Mouse (Mus musculus) kidney, adult 2 months (tissue): Measurements from ENCODE around the gene Acss1. TPM values are rescaled to one million over a fixed set of nuclear protein-coding genes. Genes with fewer than 3 reads are reported as not detected.

Experiments used
- DNase-seq: peaks from one replicate; pipeline ENCODE4 v3.0.0; 2021
- H3K27ac ChIP-seq: fragments of 200-500 bp; 2 replicates; pipeline ENCODE4 v1.5.1; 2012; ENCODE audit warnings: low read depth, low read length, control low read depth, inconsistent platforms; ENCODE audit not compliant: insufficient read depth
- H3K27me3 ChIP-seq: fragments of 200-500 bp; replicated peaks from 2 replicates; pipeline ENCODE4 v1.6.1; 2012; ENCODE audit warnings: mild to moderate bottlenecking, moderate library complexity, low read length, inconsistent platforms; ENCODE audit not compliant: control insufficient read depth, insufficient read depth
- H3K36me3 ChIP-seq: fragments of 200-500 bp; 2 replicates; pipeline ENCODE4 v1.6.1; 2012; ENCODE audit warnings: mild to moderate bottlenecking, moderate library complexity, low read length, inconsistent platforms; ENCODE audit not compliant: control insufficient read depth, insufficient read depth
- H3K4me1 ChIP-seq: fragments of 200-500 bp; 2 replicates; pipeline ENCODE4 v1.6.1; 2011; ENCODE audit warnings: low read length; ENCODE audit not compliant: control insufficient read depth, insufficient read depth
- H3K4me3 ChIP-seq: fragments of 200-500 bp; 2 replicates; pipeline ENCODE4 v1.5.1; 2011; ENCODE audit warnings: mild to moderate bottlenecking, low read depth, low read length, control low read depth; ENCODE audit not compliant: insufficient read depth
- CTCF ChIP-seq: fragments of 200-500 bp; conservative IDR thresholded peaks from 2 replicates; pipeline ENCODE4 v1.5.1; 2011; ENCODE audit warnings: low read depth, mild to moderate bottlenecking, control low read depth, low read length, moderate library complexity, mixed read lengths; ENCODE audit not compliant: insufficient read depth, insufficient read length
- POLR2A ChIP-seq: fragments of 200-500 bp; IDR thresholded peaks from one replicate; pipeline ENCODE4 v1.6.1; 2011; ENCODE audit warnings: low read depth, low read length, control low read depth
- WGBS: fragments of 180-500 bp; shearing (Covaris S2); methylation state at CpG from one replicate; pipeline ENCODE4 v1.1.7; 2018; 5-methylcytosine and 5-hydroxymethylcytosine counted together
- polyA plus RNA-seq: library from polyadenylated mRNA; depleted of rRNA; stranded (reverse); fragments of >200 nt; gene quantifications from 2 replicates; pipeline ENCODE4 v1.2.3, GENCODE M21; 2012; rRNA removed

Gene Acss1
- 461 and 477 TPM in 2 replicates for polyA plus RNA-seq

DNA sequence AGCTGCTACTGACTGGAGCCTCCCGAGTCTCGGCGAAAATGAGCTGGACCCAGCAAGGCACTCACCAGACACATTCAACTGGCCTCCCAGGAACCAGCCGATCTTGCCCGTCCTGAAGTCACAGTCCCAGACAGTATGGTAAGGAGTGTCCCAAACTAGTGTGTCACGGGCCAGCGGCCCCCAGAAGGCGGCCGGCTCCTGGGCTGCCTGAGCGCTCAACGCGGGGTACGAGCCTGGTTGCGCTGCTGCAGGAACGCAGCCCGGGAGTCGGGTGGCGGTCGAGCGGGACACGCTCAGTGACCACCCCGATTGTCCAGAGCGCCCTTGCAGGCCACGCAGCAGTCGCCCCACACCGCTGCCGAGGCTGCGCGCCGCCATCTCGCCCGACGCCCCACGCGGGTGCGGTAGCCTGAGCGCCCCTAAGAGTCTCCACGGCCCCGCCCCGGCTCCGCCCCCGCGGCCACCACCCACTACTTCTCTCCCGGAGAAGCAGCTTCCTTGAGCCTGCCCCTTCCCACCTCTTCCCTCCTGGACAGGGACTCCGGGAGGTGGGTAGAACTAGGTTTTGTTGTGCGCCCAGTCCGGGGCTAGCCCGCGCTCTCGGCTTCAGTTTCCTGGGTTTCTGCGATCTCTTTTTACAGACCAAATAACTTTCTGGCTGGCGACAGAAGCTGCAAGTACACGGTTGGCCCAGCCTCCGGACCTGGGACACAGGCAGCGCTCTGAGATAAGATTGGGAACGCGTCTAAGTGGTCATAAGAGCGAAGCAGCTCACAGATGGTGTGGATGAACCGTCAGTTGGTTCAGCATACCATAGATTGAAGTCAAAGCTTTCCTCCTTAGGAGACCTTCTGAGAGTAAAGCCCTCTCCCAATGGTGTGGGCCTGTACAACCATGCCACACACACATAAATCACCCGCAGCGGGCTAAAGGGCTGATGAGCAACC lies at the start of gene Acss1:
Gene Acss1 (minus strand): TSS at position 681 of the 947 bp plus-strand sequence.
- Histone ChIP-seq H3K27ac (peak within 1 kb of the TSS; percentile 89), H3K36me3 (no peaks in the 10 kb centered on the region), H3K4me1 (peaks cover 24% of the 10 kb centered on the region), H3K4me3 (peak within 1 kb of the TSS; percentile 81), H3K27me3 (no peaks in the 10 kb centered on the region)
- 2% methylated on average over 61 of the region's 61 CpGs for WGBS
- peak; percentile 89 for DNase-seq
- TF ChIP-seq CTCF (no peak), POLR2A (no peak)

DNA sequence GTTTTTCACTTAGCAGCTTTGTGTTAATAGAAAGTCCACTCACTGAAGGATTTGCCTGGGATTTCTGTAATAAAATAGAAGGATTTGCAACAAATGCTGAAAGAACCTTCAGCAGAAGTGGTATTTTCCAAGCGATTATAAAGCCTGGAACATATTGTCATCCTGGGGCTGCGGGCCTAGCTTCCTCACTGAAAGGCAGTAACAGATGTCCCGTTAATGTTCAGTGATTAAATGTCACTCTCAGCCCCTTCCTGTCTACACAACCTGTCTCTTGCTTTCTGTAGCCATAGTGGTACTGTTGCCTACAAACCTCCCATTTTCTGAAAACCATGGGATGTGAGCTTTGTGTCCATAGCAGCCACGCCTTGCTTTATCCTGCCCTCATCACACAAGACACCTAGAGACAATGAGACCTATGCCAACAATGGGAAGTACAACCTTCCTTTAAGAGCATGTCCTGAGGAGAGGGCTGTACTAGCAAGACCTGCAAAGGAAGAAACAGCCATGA lies 43.9 kb upstream of the Acss1 start:
- no peaks in the 10 kb centered on the region for H3K4me1 ChIP-seq
- H3K4me3 ChIP-seq, result no peak overlapping the region
- DNase-seq, result no peak
- no peaks in the 10 kb centered on the region for H3K27me3 ChIP-seq
- TF ChIP-seq POLR2A (no peak), CTCF (no peak)
- no peaks in the 10 kb centered on the region for H3K36me3 ChIP-seq
- H3K27ac ChIP-seq, result no peak overlapping the region
- WGBS, result 75% methylated on average over 4 of the region's 4 CpGs

DNA sequence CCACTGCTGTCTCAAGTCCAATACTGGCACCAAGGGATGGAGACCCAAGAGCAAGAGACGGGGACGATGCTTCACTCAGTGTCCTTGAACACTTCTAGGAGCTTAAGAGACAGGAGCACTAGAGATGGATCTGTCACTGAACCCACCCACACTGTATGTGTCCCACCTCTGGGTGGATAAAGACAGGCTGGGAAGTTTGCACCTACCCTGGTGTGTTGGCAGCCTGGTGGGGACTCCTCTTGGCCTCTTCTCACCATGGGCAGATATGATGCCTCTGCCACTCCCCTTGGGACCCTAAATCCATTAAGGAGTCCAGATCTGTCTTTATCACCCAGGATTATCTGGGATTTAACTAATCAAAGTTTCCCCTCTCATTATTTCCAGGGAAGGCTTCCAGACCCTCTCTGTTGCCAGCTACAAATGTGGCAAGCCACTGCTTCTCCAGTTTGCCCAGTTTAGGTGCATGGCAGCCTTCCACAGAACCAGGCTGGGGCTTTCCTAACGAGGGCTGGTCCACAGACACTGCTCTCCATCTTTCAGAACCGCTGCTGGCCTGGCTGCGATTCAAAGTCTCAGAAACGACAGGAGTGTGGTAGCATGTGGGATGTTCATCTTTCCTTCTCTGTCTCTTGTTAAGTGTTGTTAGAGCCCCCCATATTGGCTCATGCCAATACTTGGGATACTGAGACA lies 23.3 kb upstream of the Acss1 start:
- 77% methylated on average over 6 of the region's 6 CpGs for WGBS
- Histone ChIP-seq H3K4me3 (no peak overlapping the region), H3K4me1 (no peaks in the 10 kb centered on the region), H3K36me3 (no peaks in the 10 kb centered on the region), H3K27ac (no peak overlapping the region), H3K27me3 (peaks cover 1% of the 10 kb centered on the region; the same call in 1 of the 2 replicates)
- DNase-seq, result no peak
- TF ChIP-seq CTCF (no peak), POLR2A (no peak)

- no peak for DNase-seq
- Histone ChIP-seq H3K4me3 (no peak overlapping the region), H3K36me3 (no peaks in the 10 kb centered on the region), H3K27me3 (peaks cover 1% of the 10 kb centered on the region; the same call in 1 of the 2 replicates), H3K4me1 (no peaks in the 10 kb centered on the region), H3K27ac (no peak overlapping the region)
- TF ChIP-seq POLR2A (no peak), CTCF (no peak)
- 13% methylated on average over 11 of the region's 11 CpGs for WGBS
Observed at GRCm38 (mm10) chr2:150690216-150690615, 21.9 kb upstream of the Acss1 start.

DNA sequence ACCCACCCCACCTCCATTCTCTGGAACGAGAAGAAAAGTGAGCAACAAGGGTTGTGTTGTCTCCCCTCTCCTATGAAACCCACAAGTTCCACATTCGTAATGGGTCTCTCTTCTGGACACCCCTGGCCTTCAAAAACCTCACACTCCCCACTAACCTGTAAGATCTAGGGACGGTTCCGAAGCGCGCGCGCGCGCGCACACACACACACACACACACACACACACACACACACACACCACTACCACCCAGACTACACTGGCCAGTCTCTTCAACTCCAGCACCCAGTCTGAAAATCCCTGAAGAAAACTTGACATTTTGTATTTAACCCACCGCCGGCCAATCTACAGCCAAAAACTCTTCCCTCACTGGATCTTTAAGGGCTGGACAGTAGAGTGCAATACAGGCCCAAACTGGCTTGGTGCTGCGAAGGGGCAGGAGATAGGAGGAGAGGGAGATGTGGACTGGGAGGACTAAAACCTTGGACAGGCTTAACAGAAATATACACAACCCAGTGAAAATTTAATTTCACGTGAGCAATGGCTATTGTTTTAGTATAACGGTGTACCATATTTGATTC lies 21.0 kb upstream of the Acss1 start, which contains the start of gene Vsx1:
Gene Vsx1 (minus strand): TSS at position 138 of the 578 bp plus-strand sequence.
- 50% methylated on average over 16 of the region's 16 CpGs for WGBS
- H3K4me3 ChIP-seq, result peak within 1 kb of the TSS; percentile 6; the same call in 1 of the 2 replicates
- TF ChIP-seq POLR2A, result no peak
- no peak for TF ChIP-seq CTCF

GRCm38 (mm10) chr2:150688541-150689186 lies 20.4 kb upstream of the Acss1 start:
- Histone ChIP-seq H3K36me3 (no peaks in the 10 kb centered on the region), H3K27me3 (peaks cover 1% of the 10 kb centered on the region; the same call in 1 of the 2 replicates), H3K27ac (no peak overlapping the region), H3K4me1 (no peaks in the 10 kb centered on the region), H3K4me3 (peak overlapping the region; percentile 6; the same call in 1 of the 2 replicates)
- no peak for TF ChIP-seq CTCF
- TF ChIP-seq POLR2A, result no peak
- peak; percentile 79 for DNase-seq
- WGBS, result 2% methylated on average over 44 of the region's 44 CpGs

More for the DNA sequence above, 21.0 kb upstream of the Acss1 start, which contains the start of gene Vsx1:
- H3K36me3 ChIP-seq, result no peaks in the 10 kb centered on the region
- DNase-seq, result no peak
- H3K27me3 ChIP-seq, result peaks cover 1% of the 10 kb centered on the region; the same call in 1 of the 2 replicates
- no peaks in the 10 kb centered on the region for H3K4me1 ChIP-seq
- no peak within 1 kb of the TSS for H3K27ac ChIP-seq
